Mouse (Mus musculus) neural tube, embryonic 10.5 days (tissue): ENCODE data around the gene B430306N03Rik.

Experiments used
- DNase-seq: peaks from one replicate; pipeline ENCODE4 v3.0.0-alpha.2; 2017; ENCODE audit warnings: low spot score; ENCODE audit errors: extremely low spot score

B430306N03Rik gene

GRCm38 (mm10) chr17:48362346-48362745 is 46.4 kb downstream of the B430306N03Rik start:
- DNase-seq = no peak

- DNase-seq = no peak
These were observed 47.0 kb downstream of the B430306N03Rik start for GRCm38 (mm10) chr17:48362966-48363365.

- no peak for DNase-seq
These were observed 47.6 kb downstream of the B430306N03Rik start for GRCm38 (mm10) chr17:48363421-48363965.

- no peak for DNase-seq
These were observed 49.7 kb downstream of the B430306N03Rik start for GRCm38 (mm10) chr17:48365511-48366155.

- no peak for DNase-seq
These were observed 50.9 kb downstream of the B430306N03Rik start for GRCm38 (mm10) chr17:48366806-48367205.

GRCm38 (mm10) chr17:48371621-48372020 is 55.7 kb downstream of the B430306N03Rik start:
- no peak for DNase-seq

GRCm38 (mm10) chr17:48372987-48373386 is 57.0 kb downstream of the B430306N03Rik start:
- no peak for DNase-seq

GRCm38 (mm10) chr17:48376102-48376501 is 60.2 kb downstream of the B430306N03Rik start:
- no peak for DNase-seq
